ENCODE assay signal across 19 mouse cellular contexts in the genomic region with DNA sequence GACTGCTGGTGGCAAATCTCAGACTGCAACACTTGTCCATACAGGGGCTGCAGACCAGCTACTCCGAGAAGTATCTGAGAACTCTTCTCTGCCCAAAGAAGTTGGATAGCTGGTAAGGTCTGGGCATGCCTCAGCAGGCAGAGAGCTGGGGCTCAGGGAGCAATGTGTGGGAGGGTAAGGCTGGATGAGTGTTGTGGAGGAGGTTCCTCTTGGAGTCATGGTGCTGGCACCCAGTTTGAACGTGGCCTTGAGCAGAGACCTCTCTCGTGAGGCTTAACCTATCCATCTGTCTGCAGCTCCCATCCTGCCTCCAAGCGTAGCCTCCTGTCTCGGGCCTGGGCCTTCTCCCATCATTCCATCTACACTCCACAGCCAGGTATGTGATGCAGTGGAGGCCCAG. TPM values are rescaled to one million over a fixed set of nuclear protein-coding genes. Genes with fewer than 3 reads are reported as not detected.
A peak's percentile ranks its signal among the peaks of the same experiment; 100 is the strongest.
DNase-seq lines count a peak whose midpoint lies in the region; ATAC-seq lines count a peak whose summit lies in the region.
"Had no signal": no experiment of that assay in that cellular context is flagged by ENCODE, and none has a peak within 500 bp of the region (broad histone marks: within the 10 kb centered on the region; RNA-seq: fewer than 3 reads in every experiment).

No protein-coding gene starts in this region.

- DNase-seq in kidney, adult 18-20 months = no peak
- DNase-seq in ovary, postnatal 36 days (ENCODE audit: low spot score) = peak; percentile 45
- DNase-seq in ovary, postnatal 10 days (ENCODE audit: low spot score) = no peak
- peak; percentile 40 for DNase-seq in fat pad, adult 2 months (ENCODE audit: extremely low read depth, low read depth, low spot score)
- no peak for DNase-seq in cerebellum, adult 9-10 months
- DNase-seq in hindbrain, embryonic 14.5 days (ENCODE audit: low spot score) = no peak
- DNase-seq: adrenal gland, adult 8-10 months; cerebellum, adult 11 months; cerebellum, adult 8-10 months; cerebellum, postnatal 25 days; gastrocnemius, postnatal 10 days; heart, adult 2 months; heart, postnatal 14 days had no signal

- WGBS in kidney, embryonic 15.5 days = 51% methylated on average over 5 of the region's 5 CpGs
- WGBS in hindbrain, embryonic 14.5 days = 81% methylated on average over 5 of the region's 5 CpGs

- no peaks in the 10 kb centered on the region for H3K9me3 ChIP-seq in kidney, embryonic 15.5 days (replicated peaks)
- no peaks in the 10 kb centered on the region for H3K9me3 ChIP-seq in hindbrain, embryonic 14.5 days (ENCODE audit: control insufficient read depth, low read length)
- H3K9me3 ChIP-seq: embryonic facial prominence, embryonic 13.5 days; forebrain, embryonic 15.5 days; heart, embryonic 15.5 days; hindbrain, embryonic 13.5 days had no signal

- H3K4me1 ChIP-seq in kidney, embryonic 15.5 days = peaks cover 37% of the 10 kb centered on the region
- H3K4me1 ChIP-seq in hindbrain, embryonic 14.5 days (replicated peaks; ENCODE audit: control insufficient read depth, insufficient read depth, low read length) = no peaks in the 10 kb centered on the region

- peaks cover 19% of the 10 kb centered on the region; the same call in 1 of the 2 replicates for H3K36me3 ChIP-seq in kidney, embryonic 15.5 days
- H3K36me3 ChIP-seq in hindbrain, embryonic 14.5 days (replicated peaks; ENCODE audit: control insufficient read depth, insufficient read depth) = no peaks in the 10 kb centered on the region
- H3K36me3 ChIP-seq: forebrain, embryonic 15.5 days; heart, embryonic 15.5 days; hindbrain, embryonic 13.5 days had no signal

- H3K4me3 ChIP-seq in kidney, embryonic 15.5 days (replicated peaks) = no peak overlapping the region
- H3K4me3 ChIP-seq in hindbrain, embryonic 14.5 days (replicated peaks; ENCODE audit: low read length) = no peak overlapping the region
- H3K4me3 ChIP-seq: embryonic facial prominence, embryonic 13.5 days; forebrain, embryonic 15.5 days; heart, adult 2 months; heart, embryonic 15.5 days; hindbrain, embryonic 13.5 days had no signal

- H3K27ac ChIP-seq in kidney, embryonic 15.5 days = no peak overlapping the region
- no peak overlapping the region for H3K27ac ChIP-seq in hindbrain, embryonic 14.5 days
- H3K27ac ChIP-seq: embryonic facial prominence, embryonic 13.5 days; forebrain, embryonic 15.5 days; heart, adult 2 months; heart, embryonic 15.5 days; hindbrain, embryonic 13.5 days had no signal

- peak; percentile 17; the same call in 1 of the 2 replicates for ATAC-seq in kidney, embryonic 15.5 days (replicated peaks; ENCODE audit: low FRiP score)
- no peak for ATAC-seq in hindbrain, embryonic 14.5 days (ENCODE audit: low FRiP score)
- ATAC-seq: forebrain, embryonic 15.5 days had no signal

- no peak overlapping the region for H3K9ac ChIP-seq in kidney, embryonic 15.5 days
- H3K9ac ChIP-seq in hindbrain, embryonic 14.5 days = no peak overlapping the region
- H3K9ac ChIP-seq: embryonic facial prominence, embryonic 13.5 days; forebrain, embryonic 15.5 days; heart, embryonic 15.5 days; hindbrain, embryonic 13.5 days had no signal

- H3K27me3 ChIP-seq in kidney, embryonic 15.5 days = no peaks in the 10 kb centered on the region
- H3K27me3 ChIP-seq in hindbrain, embryonic 14.5 days (ENCODE audit: control insufficient read depth, insufficient read depth, low read length) = peaks cover 5% of the 10 kb centered on the region; the same call in 1 of the 2 replicates
- H3K27me3 ChIP-seq: embryonic facial prominence, embryonic 13.5 days; forebrain, embryonic 15.5 days had no signal

- H3K4me2 ChIP-seq in kidney, embryonic 15.5 days = no peak overlapping the region
- H3K4me2 ChIP-seq in hindbrain, embryonic 14.5 days (replicated peaks) = no peak overlapping the region
- H3K4me2 ChIP-seq: embryonic facial prominence, embryonic 13.5 days; forebrain, embryonic 15.5 days; heart, embryonic 11.5 days; heart, embryonic 15.5 days; hindbrain, embryonic 13.5 days had no signal

RNA-seq across cellular contexts. Expression of gene Ccdc33, which starts 26.8 kb away (rescaled TPM):
- polyA plus RNA-seq in kidney, embryonic 15.5 days (2015; fragmentation: Nextera tagmentation; extraction: Ambion mirVana) = 0.29 and 0.44 TPM in 2 replicates
- polyA plus RNA-seq in hindbrain, embryonic 14.5 days (2014; fragmentation: Nextera tagmentation; extraction: Ambion mirVana) = 0.13 and 0.43 TPM in 2 replicates
- polyA plus RNA-seq: embryonic facial prominence, embryonic 13.5 days; heart, embryonic 11.5 days; heart, embryonic 15.5 days had no signal

RNA-seq across cellular contexts. Expression of gene Islr, which starts 58.7 kb away (rescaled TPM):
- 78.7 and 94.7 TPM in 2 replicates for polyA plus RNA-seq in kidney, embryonic 15.5 days (2015; fragmentation: Nextera tagmentation; extraction: Ambion mirVana)
- 30.4 and 34.8 TPM in 2 replicates for polyA plus RNA-seq in hindbrain, embryonic 14.5 days (2014; fragmentation: Nextera tagmentation; extraction: Ambion mirVana)

RNA-seq across cellular contexts. Expression of gene Islr2, which starts 58.7 kb away (rescaled TPM):
- polyA plus RNA-seq in kidney, embryonic 15.5 days (2015; fragmentation: Nextera tagmentation; extraction: Ambion mirVana) = 0.39 and 0.51 TPM in 2 replicates
- polyA plus RNA-seq in hindbrain, embryonic 14.5 days (2014; fragmentation: Nextera tagmentation; extraction: Ambion mirVana) = 7.2 and 17.2 TPM in 2 replicates
- polyA plus RNA-seq: heart, embryonic 15.5 days had no signal

Comparison
In these comparisons a context has a peak if more than half of its experiments do, and no peak if none do; other contexts are left out.
1. DNase-seq: peak in ovary, postnatal 36 days (single experiment) and fat pad, adult 2 months (single experiment); none in kidney, adult 18-20 months (single experiment), ovary, postnatal 10 days (single experiment), cerebellum, adult 9-10 months (single experiment) and hindbrain, embryonic 14.5 days (single experiment).